8 mouse cellular contexts compared by ENCODE assay signal in genomic region chr10:3740504-3741388, GRCm38 (mm10). TPM values are rescaled to one million over a fixed set of nuclear protein-coding genes. Genes with fewer than 3 reads are reported as not detected.
DNase-seq lines count a peak whose midpoint lies in the region; ATAC-seq and TF ChIP-seq lines count a peak whose summit lies in the region.

No protein-coding gene starts in this region.

- TF ChIP-seq POLR2A in myocyte (IDR thresholded peaks at IDR 0.05; ENCODE audit: insufficient read length, low read depth) = no peak

- H3ac ChIP-seq in myocyte (ENCODE audit: control insufficient read depth, insufficient read length) = no peak overlapping the region

- peak; percentile 12 for DNase-seq in thymus, postnatal 0 days (ENCODE audit: low spot score)
- DNase-seq in thymus, adult 18-20 months = no peak
- peak; percentile 44 to 55 for DNase-seq in heart, adult 9 months (ENCODE audit: low spot score in 2 of 2)
- DNase-seq in kidney, adult 9 months = peak; percentile 59
- DNase-seq in testis, postnatal 14 days (ENCODE audit: low spot score) = peak; percentile 26

- no peaks in the 10 kb centered on the region for H3K27me3 ChIP-seq in embryonic facial prominence, embryonic 12.5 days
- H3K27me3 ChIP-seq in liver, embryonic 12.5 days (replicated peaks) = peaks cover 32% of the 10 kb centered on the region
- H3K27me3 ChIP-seq in myocyte (ENCODE audit: control insufficient read depth, insufficient read depth, insufficient read length) = no peaks in the 10 kb centered on the region

- H3K27ac ChIP-seq in embryonic facial prominence, embryonic 12.5 days = peak overlapping the region; percentile 91
- H3K27ac ChIP-seq in liver, embryonic 12.5 days = peak overlapping the region; percentile 59

- H3K36me3 ChIP-seq in embryonic facial prominence, embryonic 12.5 days = no peaks in the 10 kb centered on the region
- no peaks in the 10 kb centered on the region for H3K36me3 ChIP-seq in liver, embryonic 12.5 days
- H3K36me3 ChIP-seq in myocyte (ENCODE audit: control insufficient read depth, insufficient read depth) = no peaks in the 10 kb centered on the region

- peak; percentile 72 for ATAC-seq in embryonic facial prominence, embryonic 12.5 days (ENCODE audit: insufficient number of reproducible peaks, insufficient read depth, low FRiP score, low TSS enrichment)
- peak; percentile 50 for ATAC-seq in liver, embryonic 12.5 days

- peak overlapping the region; percentile 72 for H3K4me3 ChIP-seq in embryonic facial prominence, embryonic 12.5 days
- peak overlapping the region; percentile 56 for H3K4me3 ChIP-seq in liver, embryonic 12.5 days
- H3K4me3 ChIP-seq in myocyte = no peak overlapping the region

- H3K4me1 ChIP-seq in embryonic facial prominence, embryonic 12.5 days = peaks cover 29% of the 10 kb centered on the region; the same call in 1 of the 2 replicates
- H3K4me1 ChIP-seq in liver, embryonic 12.5 days = no peaks in the 10 kb centered on the region

- WGBS in embryonic facial prominence, embryonic 12.5 days = under 1% methylated on average over 36 of the region's 47 CpGs
- WGBS in liver, embryonic 12.5 days (ENCODE audit: insufficient replicate concordance) = under 1% methylated on average over 34 of the region's 47 CpGs

- no peaks in the 10 kb centered on the region for H3K79me2 ChIP-seq in myocyte (ENCODE audit: control insufficient read depth, insufficient read depth)

- no peaks in the 10 kb centered on the region for H3K9me3 ChIP-seq in embryonic facial prominence, embryonic 12.5 days
- H3K9me3 ChIP-seq in liver, embryonic 12.5 days (replicated peaks) = no peaks in the 10 kb centered on the region

- peak overlapping the region; percentile 85 for H3K4me2 ChIP-seq in embryonic facial prominence, embryonic 12.5 days (replicated peaks)
- peak overlapping the region; percentile 69 for H3K4me2 ChIP-seq in liver, embryonic 12.5 days
- peak overlapping the region; percentile 55 for H3K4me2 ChIP-seq in myocyte (ENCODE audit: low read depth)

- peak overlapping the region; percentile 77 for H3K9ac ChIP-seq in embryonic facial prominence, embryonic 12.5 days
- H3K9ac ChIP-seq in liver, embryonic 12.5 days = peak overlapping the region; percentile 42

TF ChIP-seq in myocyte, 11 proteins besides CTCF, POLR2A, EP300 and RAD21:
- no peak for TF ChIP-seq REST (IDR thresholded peaks at IDR 0.05; ENCODE audit: insufficient read depth, insufficient read length)
- TF ChIP-seq SRF (IDR thresholded peaks at IDR 0.05; ENCODE audit: control insufficient read depth, insufficient read length, low read depth) = no peak
- no peak for TF ChIP-seq MYOD1 (IDR thresholded peaks at IDR 0.05; ENCODE audit: control insufficient read depth in 1 of 3, insufficient read length in 2 of 3, low read depth in 2 of 3)
- TF ChIP-seq POLR2AphosphoS2 (IDR thresholded peaks at IDR 0.05; ENCODE audit: insufficient read length, low read depth) = no peak
- TF ChIP-seq TCF3 (IDR thresholded peaks at IDR 0.05; ENCODE audit: insufficient read length, low read depth) = no peak
- no peak for TF ChIP-seq USF1 (IDR thresholded peaks at IDR 0.05; ENCODE audit: low read depth)
- TF ChIP-seq CEBPB (IDR thresholded peaks at IDR 0.05; ENCODE audit: insufficient read depth, poor library complexity, severe bottlenecking) = no peak
- TF ChIP-seq TCF12 (IDR thresholded peaks at IDR 0.05; ENCODE audit: insufficient read depth, poor library complexity, severe bottlenecking) = no peak
- no peak for TF ChIP-seq E2F4 (IDR thresholded peaks at IDR 0.05; ENCODE audit: insufficient read depth)
- no peak for TF ChIP-seq MYOG (IDR thresholded peaks at IDR 0.05; ENCODE audit: control insufficient read depth in 1 of 3, insufficient read depth in 1 of 3, insufficient read length in 2 of 3, low read depth in 2 of 3)
- no peak for TF ChIP-seq MAX (IDR thresholded peaks at IDR 0.05; ENCODE audit: low read depth)
TF ChIP-seq in myocyte: peak in this region for 0.

RNA-seq across cellular contexts. Expression of gene Plekhg1, which starts 0.6 kb away (rescaled TPM):
- polyA plus RNA-seq in thymus, postnatal 0 days (2015; fragmentation: Nextera tagmentation; extraction: Ambion mirVana) = 2.7 and 3.0 TPM in 2 replicates
- polyA plus RNA-seq in embryonic facial prominence, embryonic 12.5 days (2016; fragmentation: Nextera tagmentation; extraction: Ambion mirVana) = 19.1 and 19.2 TPM in 2 replicates
- polyA plus RNA-seq in liver, embryonic 12.5 days (2016; fragmentation: Nextera tagmentation; extraction: Ambion mirVana) = 2.1 and 3.2 TPM in 2 replicates
- under 0.01 TPM for polyA plus RNA-seq in myocyte (2012; fragmentation: generic; extraction: Trizol)

Comparison
In these comparisons a context has a peak if more than half of its experiments do, and no peak if none do; other contexts are left out.
1. DNase-seq: peak in thymus, postnatal 0 days (single experiment), heart, adult 9 months (2 of 2), kidney, adult 9 months (single experiment) and testis, postnatal 14 days (single experiment); none in thymus, adult 18-20 months (0 of 2).
2. Peak in every context shown above with its lines, with median percentiles within 50 percentile points of each other: H3K4me2 ChIP-seq.